Mouse (Mus musculus): ENCODE results near the gene Bloc1s3.

Bloc1s3 gene

DNA sequence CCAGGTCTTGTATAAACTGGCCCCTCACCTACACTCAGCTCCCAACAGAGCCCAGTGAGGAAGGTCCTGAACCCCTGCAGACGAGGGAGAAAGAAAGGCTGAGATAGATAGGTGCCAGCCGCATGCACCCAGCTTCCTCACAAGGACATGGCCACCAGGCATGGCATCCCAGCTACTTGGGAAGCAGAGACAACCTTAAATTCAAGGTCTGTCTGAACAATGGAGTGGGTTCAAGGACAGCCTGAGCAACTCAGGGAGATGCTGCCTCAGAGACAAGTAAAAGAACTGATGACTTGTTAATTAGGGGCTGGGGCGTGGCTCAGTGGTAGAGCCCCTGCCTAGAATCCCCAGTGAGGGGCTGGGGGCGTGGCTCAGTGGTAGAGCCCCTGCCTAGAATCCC lies 53.0 kb downstream of the Bloc1s3 start:
- DNase-seq (ENCODE audit: low spot score): no peak
